Mouse (Mus musculus): ENCODE measurements around the gene Cep55. TPM values are rescaled to one million over a fixed set of nuclear protein-coding genes. Genes with fewer than 3 reads are reported as not detected.

Gene Cep55
- polyA plus RNA-seq, 1 experiment from 2014 or later = 52.9 TPM

DNA sequence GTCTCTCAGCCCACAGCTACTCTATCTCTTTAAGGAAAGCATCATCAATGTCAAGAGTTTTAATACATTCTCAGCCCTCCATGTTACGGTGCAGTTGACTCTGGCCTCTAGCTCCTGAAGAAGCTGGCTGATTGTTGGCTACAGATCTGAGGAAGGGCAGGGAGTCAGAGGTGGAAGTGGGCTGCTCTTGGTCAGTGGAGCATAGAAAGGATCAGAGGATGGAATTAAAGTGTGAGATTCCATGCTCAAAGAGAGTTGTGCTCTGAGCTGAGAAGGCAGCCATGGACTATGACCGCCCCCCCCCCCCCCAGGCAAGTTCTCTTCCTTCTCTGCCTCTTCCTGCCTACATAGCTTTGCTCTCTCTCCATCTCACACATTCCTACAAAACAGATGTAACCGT is 24.9 kb upstream of the Cep55 start:
- no peaks in the 10 kb centered on the region for H3K36me3 ChIP-seq (replicated peaks)
- H3K27ac ChIP-seq = no peak overlapping the region
- no peak overlapping the region for H3K4me3 ChIP-seq (replicated peaks)
- ATAC-seq (ENCODE audit: low FRiP score) = no peak
- no peaks in the 10 kb centered on the region for H3K9me3 ChIP-seq
- WGBS = 82% methylated on average over 3 of the region's 3 CpGs
- H3K27me3 ChIP-seq = 0 out of 2 replicates have a peak, but pooled peaks cover 4% of the 10 kb centered on the region
- H3K9ac ChIP-seq = no peak overlapping the region
- H3K4me2 ChIP-seq = no peak overlapping the region
- 0 out of 2 replicates have a peak, but pooled peaks cover 10% of the 10 kb centered on the region for H3K4me1 ChIP-seq

GRCm38 (mm10) chr19:38030673-38031137 is 24.1 kb upstream of the Cep55 start:
- Histone ChIP-seq H3K9me3 (no peaks in the 10 kb centered on the region), H3K36me3 (replicated peaks) (no peaks in the 10 kb centered on the region), H3K27me3 (0 out of 2 replicates have a peak, but pooled peaks cover 4% of the 10 kb centered on the region), H3K27ac (no peak overlapping the region), H3K4me3 (replicated peaks) (no peak overlapping the region), H3K4me2 (0 out of 2 replicates have a peak overlapping the region, but pooled peaks have one; percentile 15), H3K9ac (no peak overlapping the region), H3K4me1 (0 out of 2 replicates have a peak, but pooled peaks cover 5% of the 10 kb centered on the region)
- WGBS = 11% methylated on average over 8 of the region's 23 CpGs
- peak; percentile 64; the same call in 1 of the 2 replicates for ATAC-seq (ENCODE audit: low FRiP score)

DNA sequence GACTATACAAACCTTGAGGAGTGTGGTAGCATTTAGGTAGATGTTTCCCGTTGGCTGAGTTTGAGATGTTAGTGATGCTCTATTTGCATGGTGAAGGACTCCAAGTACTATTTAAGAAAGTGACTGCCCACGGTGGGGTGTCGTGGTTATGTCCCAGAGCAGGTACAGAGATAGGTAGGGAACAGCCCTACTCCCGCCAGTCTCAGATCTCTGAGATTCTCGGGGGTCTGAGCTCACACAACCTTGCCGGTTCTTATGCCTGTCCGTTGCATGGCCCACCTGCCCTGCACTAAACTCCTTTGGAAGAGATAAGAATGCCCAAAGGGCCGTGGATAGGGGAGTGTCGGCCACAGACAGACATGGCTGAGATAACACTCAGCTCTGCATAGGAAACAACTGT is 23.7 kb upstream of the Cep55 start:
- H3K4me2 ChIP-seq = no peak overlapping the region
- ATAC-seq (ENCODE audit: low FRiP score) = no peak
- H3K9me3 ChIP-seq = no peaks in the 10 kb centered on the region
- 0 out of 2 replicates have a peak, but pooled peaks cover 2% of the 10 kb centered on the region for H3K4me1 ChIP-seq
- no peak overlapping the region for H3K9ac ChIP-seq
- 74% methylated on average over 9 of the region's 9 CpGs for WGBS
- no peaks in the 10 kb centered on the region for H3K36me3 ChIP-seq (replicated peaks)
- no peak overlapping the region for H3K27ac ChIP-seq
- H3K4me3 ChIP-seq (replicated peaks) = no peak overlapping the region
- 0 out of 2 replicates have a peak, but pooled peaks cover 4% of the 10 kb centered on the region for H3K27me3 ChIP-seq

GRCm38 (mm10) chr19:38032993-38033734 is 21.6 kb upstream of the Cep55 start:
- no peaks in the 10 kb centered on the region for H3K4me1 ChIP-seq
- WGBS = 83% methylated on average over 15 of the region's 15 CpGs
- H3K36me3 ChIP-seq (replicated peaks) = no peaks in the 10 kb centered on the region
- no peak for ATAC-seq (ENCODE audit: low FRiP score)
- H3K9me3 ChIP-seq = no peaks in the 10 kb centered on the region
- 0 out of 2 replicates have a peak, but pooled peaks cover 4% of the 10 kb centered on the region for H3K27me3 ChIP-seq
- no peak overlapping the region for H3K27ac ChIP-seq
- H3K9ac ChIP-seq = no peak overlapping the region
- no peak overlapping the region for H3K4me3 ChIP-seq (replicated peaks)
- no peak overlapping the region for H3K4me2 ChIP-seq

DNA sequence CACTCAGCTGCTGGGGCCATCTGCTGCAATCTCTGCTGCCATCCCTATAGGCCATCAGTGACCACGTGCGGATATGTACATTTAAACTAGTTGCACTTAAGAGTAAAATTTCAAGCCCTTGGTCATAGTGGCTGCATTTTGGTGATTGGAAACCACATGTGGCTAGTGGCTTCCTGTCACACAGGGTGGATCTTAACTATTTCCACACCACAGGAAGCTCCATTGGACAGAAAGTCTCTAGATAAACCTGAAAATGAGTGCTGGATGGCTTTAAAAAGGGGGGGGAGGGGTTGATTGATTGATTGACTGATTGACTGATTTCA is 21.1 kb upstream of the Cep55 start:
- Histone ChIP-seq H3K27ac (no peak overlapping the region), H3K9ac (no peak overlapping the region), H3K9me3 (no peaks in the 10 kb centered on the region), H3K4me2 (no peak overlapping the region), H3K36me3 (replicated peaks) (no peaks in the 10 kb centered on the region), H3K27me3 (0 out of 2 replicates have a peak, but pooled peaks cover 4% of the 10 kb centered on the region), H3K4me1 (no peaks in the 10 kb centered on the region), H3K4me3 (replicated peaks) (no peak overlapping the region)
- 89% methylated on average over 2 of the region's 2 CpGs for WGBS
- no peak for ATAC-seq (ENCODE audit: low FRiP score)

- Histone ChIP-seq H3K9ac (no peak overlapping the region), H3K4me1 (no peaks in the 10 kb centered on the region), H3K4me3 (replicated peaks) (no peak overlapping the region), H3K27me3 (0 out of 2 replicates have a peak, but pooled peaks cover 4% of the 10 kb centered on the region), H3K9me3 (no peaks in the 10 kb centered on the region), H3K36me3 (replicated peaks) (no peaks in the 10 kb centered on the region), H3K27ac (no peak overlapping the region), H3K4me2 (no peak overlapping the region)
- 86% methylated on average over 2 of the region's 2 CpGs for WGBS
- ATAC-seq (ENCODE audit: low FRiP score) = no peak
Measured at GRCm38 (mm10) chr19:38034696-38035095, 20.1 kb upstream of the Cep55 start.

GRCm38 (mm10) chr19:38035766-38036165 is 19.0 kb upstream of the Cep55 start:
- no peak overlapping the region for H3K27ac ChIP-seq
- H3K27me3 ChIP-seq = 0 out of 2 replicates have a peak, but pooled peaks cover 6% of the 10 kb centered on the region
- no peaks in the 10 kb centered on the region for H3K9me3 ChIP-seq
- ATAC-seq (ENCODE audit: low FRiP score) = no peak
- H3K9ac ChIP-seq = no peak overlapping the region
- H3K4me3 ChIP-seq (replicated peaks) = no peak overlapping the region
- H3K4me2 ChIP-seq = no peak overlapping the region
- H3K36me3 ChIP-seq (replicated peaks) = no peaks in the 10 kb centered on the region
- 78% methylated on average over 2 of the region's 2 CpGs for WGBS
- no peaks in the 10 kb centered on the region for H3K4me1 ChIP-seq

DNA sequence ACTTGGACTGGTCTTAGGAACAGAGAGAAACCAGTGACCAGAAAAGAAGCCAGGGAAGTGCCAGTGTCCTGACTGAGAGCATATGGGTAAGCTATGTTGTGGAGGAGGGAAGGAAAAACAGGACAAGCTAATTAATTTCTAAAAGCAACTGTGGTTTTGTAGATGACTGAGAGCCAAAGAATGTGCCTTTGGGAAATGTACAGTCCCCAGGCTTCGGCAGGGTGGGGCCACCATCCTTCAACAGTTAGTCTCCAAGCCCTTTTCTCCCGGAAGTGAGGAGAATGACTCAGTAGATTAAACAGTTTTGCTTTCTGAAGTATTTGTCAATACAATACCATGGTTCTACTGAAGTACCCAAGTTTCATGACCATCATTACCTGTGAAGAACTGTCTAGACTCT is 16.5 kb upstream of the Cep55 start:
- Histone ChIP-seq H3K27me3 (peaks cover 22% of the 10 kb centered on the region), H3K9ac (no peak overlapping the region), H3K4me2 (no peak overlapping the region), H3K27ac (no peak overlapping the region), H3K4me3 (replicated peaks) (no peak overlapping the region), H3K36me3 (replicated peaks) (no peaks in the 10 kb centered on the region), H3K9me3 (no peaks in the 10 kb centered on the region), H3K4me1 (peaks cover 5% of the 10 kb centered on the region; the same call in 1 of the 2 replicates)
- 90% methylated on average over 2 of the region's 2 CpGs for WGBS
- no peak for ATAC-seq (ENCODE audit: low FRiP score)

DNA sequence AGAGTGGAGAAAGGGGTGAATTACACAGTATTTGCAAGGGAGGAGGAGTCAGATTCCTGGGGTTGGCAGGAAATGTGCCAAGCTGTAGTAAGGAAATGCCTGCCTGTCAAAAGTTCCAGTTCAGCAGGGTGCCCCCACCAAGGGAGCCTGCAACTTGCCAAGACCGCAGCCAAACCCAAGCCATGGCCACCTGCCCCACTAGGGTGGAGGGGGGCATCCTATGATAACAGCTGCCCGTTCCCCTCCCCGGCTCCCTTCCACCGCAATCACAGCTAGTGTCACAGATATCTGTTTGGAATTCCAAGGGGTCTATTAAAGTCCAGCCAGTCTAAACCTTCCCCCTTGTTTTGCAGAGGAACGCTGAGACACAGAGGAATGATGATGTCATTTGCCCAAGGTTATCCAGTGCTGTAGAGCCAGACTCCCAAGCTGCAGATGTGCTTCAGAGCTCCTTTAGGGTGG is 12.5 kb upstream of the Cep55 start:
- Histone ChIP-seq H3K4me1 (peaks cover 10% of the 10 kb centered on the region), H3K4me3 (replicated peaks) (no peak overlapping the region), H3K9me3 (no peaks in the 10 kb centered on the region; the same call in 1 of the 2 replicates), H3K4me2 (no peak overlapping the region), H3K36me3 (replicated peaks) (no peaks in the 10 kb centered on the region), H3K9ac (no peak overlapping the region), H3K27ac (no peak overlapping the region), H3K27me3 (peaks cover 43% of the 10 kb centered on the region)
- 53% methylated on average over 5 of the region's 5 CpGs for WGBS
- no peak for ATAC-seq (ENCODE audit: low FRiP score)

- H3K27me3 ChIP-seq = peaks cover 43% of the 10 kb centered on the region
- no peaks in the 10 kb centered on the region for H3K36me3 ChIP-seq (replicated peaks)
- no peaks in the 10 kb centered on the region; the same call in 1 of the 2 replicates for H3K9me3 ChIP-seq
- H3K4me2 ChIP-seq = peak within 1 kb of the TSS; percentile 67
- WGBS = under 1% methylated on average over 28 of the region's 28 CpGs
- peak within 1 kb of the TSS; percentile 39 for H3K4me3 ChIP-seq (replicated peaks)
- H3K4me1 ChIP-seq = peaks cover 10% of the 10 kb centered on the region
- no peak within 1 kb of the TSS for H3K27ac ChIP-seq
- H3K9ac ChIP-seq = peak within 1 kb of the TSS; percentile 54; the same call in 1 of the 2 replicates
- no peak for ATAC-seq (ENCODE audit: low FRiP score)
Measured at GRCm38 (mm10) chr19:38043281-38043981, 11.4 kb upstream of the Cep55 start, which contains the start of gene Myof. Gene Myof, minus strand, starts transcription at chr19:38043577.

GRCm38 (mm10) chr19:38045198-38045597 is 9.6 kb upstream of the Cep55 start:
- H3K4me2 ChIP-seq = no peak overlapping the region
- no peak overlapping the region for H3K4me3 ChIP-seq (replicated peaks)
- no peak for ATAC-seq (ENCODE audit: low FRiP score)
- H3K9me3 ChIP-seq = no peaks in the 10 kb centered on the region; the same call in 1 of the 2 replicates
- H3K4me1 ChIP-seq = peaks cover 10% of the 10 kb centered on the region
- H3K27me3 ChIP-seq = peaks cover 43% of the 10 kb centered on the region
- no peak overlapping the region for H3K9ac ChIP-seq
- 93% methylated on average over 3 of the region's 3 CpGs for WGBS
- H3K27ac ChIP-seq = no peak overlapping the region
- no peaks in the 10 kb centered on the region for H3K36me3 ChIP-seq (replicated peaks)

DNA sequence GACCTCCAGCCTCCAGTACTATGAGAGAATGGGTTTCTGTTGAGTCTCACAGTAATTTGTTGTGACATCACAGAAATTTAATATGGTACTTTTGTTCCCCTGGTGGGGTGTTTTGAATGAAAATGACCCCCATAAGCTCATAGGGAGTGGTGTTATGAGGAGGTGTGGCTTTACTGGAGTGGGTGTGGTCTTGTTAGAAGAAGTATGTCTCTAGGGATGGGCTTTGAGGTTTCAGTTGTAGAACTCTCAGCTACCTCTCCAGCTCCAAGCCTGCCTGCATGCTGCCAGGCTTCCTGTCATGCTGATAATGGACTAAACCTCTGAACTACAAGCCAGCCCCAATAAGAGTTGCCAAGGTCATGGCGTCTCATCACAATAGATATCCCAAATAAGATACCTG is 5.1 kb upstream of the Cep55 start:
- Histone ChIP-seq H3K9me3 (no peaks in the 10 kb centered on the region; the same call in 1 of the 2 replicates), H3K27me3 (peaks cover 14% of the 10 kb centered on the region; the same call in 1 of the 2 replicates), H3K27ac (no peak overlapping the region), H3K36me3 (replicated peaks) (no peaks in the 10 kb centered on the region), H3K9ac (no peak overlapping the region), H3K4me2 (no peak overlapping the region), H3K4me3 (replicated peaks) (no peak overlapping the region), H3K4me1 (no peaks in the 10 kb centered on the region)
- ATAC-seq (ENCODE audit: low FRiP score) = no peak
- 85% methylated on average over 1 of the region's 1 CpGs for WGBS

All from forebrain, embryonic 12.5 days (tissue).